29 mouse cellular contexts compared by ENCODE assay signal in genomic region chr15:99799706-99800105, GRCm38 (mm10). TPM values are rescaled to one million over a fixed set of nuclear protein-coding genes. Genes with fewer than 3 reads are reported as not detected.
DNase-seq lines count a peak whose midpoint lies in the region; ATAC-seq lines count a peak whose summit lies in the region.
"Had no signal": no experiment of that assay in that cellular context is flagged by ENCODE, and none has a peak within 500 bp of the region (broad histone marks: within the 10 kb centered on the region; RNA-seq: fewer than 3 reads in every experiment).

No protein-coding gene starts in this region.

- H3K36me3 ChIP-seq in hindbrain, embryonic 13.5 days = no peaks in the 10 kb centered on the region; the same call in 1 of the 2 replicates
- H3K36me3 ChIP-seq in hindbrain, embryonic 14.5 days (replicated peaks; ENCODE audit: control insufficient read depth, insufficient read depth) = no peaks in the 10 kb centered on the region
- peaks cover 38% of the 10 kb centered on the region for H3K36me3 ChIP-seq in limb, embryonic 15.5 days
- peaks cover 13% of the 10 kb centered on the region; the same call in 1 of the 2 replicates for H3K36me3 ChIP-seq in stomach, embryonic 16.5 days (ENCODE audit: control insufficient read depth, insufficient read depth, low read length)
- H3K36me3 ChIP-seq: hindbrain, embryonic 12.5 days; midbrain, embryonic 15.5 days had no signal

- H3K4me2 ChIP-seq in hindbrain, embryonic 13.5 days = no peak overlapping the region
- no peak overlapping the region for H3K4me2 ChIP-seq in hindbrain, embryonic 14.5 days (replicated peaks)
- no peak overlapping the region for H3K4me2 ChIP-seq in limb, embryonic 15.5 days
- H3K4me2 ChIP-seq in stomach, embryonic 16.5 days (ENCODE audit: low read depth, low read length) = no peak overlapping the region
- H3K4me2 ChIP-seq: heart, embryonic 11.5 days; hindbrain, embryonic 12.5 days; liver, embryonic 15.5 days; lung, embryonic 14.5 days; midbrain, embryonic 15.5 days had no signal

- no peak overlapping the region for H3K9ac ChIP-seq in hindbrain, embryonic 13.5 days
- no peak overlapping the region for H3K9ac ChIP-seq in hindbrain, embryonic 14.5 days
- no peak overlapping the region for H3K9ac ChIP-seq in limb, embryonic 15.5 days
- no peak overlapping the region for H3K9ac ChIP-seq in stomach, embryonic 16.5 days (ENCODE audit: low read length)
- H3K9ac ChIP-seq: hindbrain, embryonic 12.5 days; liver, embryonic 15.5 days; lung, embryonic 14.5 days; midbrain, embryonic 15.5 days had no signal

- H3K27ac ChIP-seq in hindbrain, embryonic 13.5 days = peak overlapping the region; percentile 27; the same call in 1 of the 2 replicates
- H3K27ac ChIP-seq in hindbrain, embryonic 14.5 days = no peak overlapping the region
- H3K27ac ChIP-seq in limb, embryonic 15.5 days = peak overlapping the region; percentile 76; the same call in 1 of the 2 replicates
- H3K27ac ChIP-seq in stomach, embryonic 16.5 days (ENCODE audit: low read length) = peak overlapping the region; percentile 58; the same call in 1 of the 2 replicates
- H3K27ac ChIP-seq: hindbrain, embryonic 12.5 days; layer of hippocampus, adult 2 months; liver, embryonic 15.5 days; midbrain, embryonic 15.5 days had no signal

- ATAC-seq in hindbrain, embryonic 13.5 days (ENCODE audit: low FRiP score) = no peak
- no peak for ATAC-seq in hindbrain, embryonic 14.5 days (ENCODE audit: low FRiP score)
- ATAC-seq in limb, embryonic 15.5 days (ENCODE audit: insufficient number of reproducible peaks, low FRiP score, low TSS enrichment, low read depth) = no peak
- ATAC-seq in stomach, embryonic 16.5 days (ENCODE audit: insufficient read depth, low FRiP score) = no peak
- ATAC-seq: activated CD4-positive, CD25-positive, alpha-beta regulatory T cell, adult 4 months; forebrain, embryonic 14.5 days; midbrain, embryonic 15.5 days had no signal

- H3K27me3 ChIP-seq in hindbrain, embryonic 13.5 days = no peaks in the 10 kb centered on the region
- H3K27me3 ChIP-seq in hindbrain, embryonic 14.5 days (ENCODE audit: control insufficient read depth, insufficient read depth, low read length) = no peaks in the 10 kb centered on the region
- no peaks in the 10 kb centered on the region for H3K27me3 ChIP-seq in limb, embryonic 15.5 days
- no peaks in the 10 kb centered on the region for H3K27me3 ChIP-seq in stomach, embryonic 16.5 days (ENCODE audit: control insufficient read depth, insufficient read depth, low read length)
- H3K27me3 ChIP-seq: CH12.LX; hindbrain, embryonic 12.5 days; liver, embryonic 15.5 days; midbrain, embryonic 15.5 days had no signal

- DNase-seq in hindbrain, embryonic 14.5 days (ENCODE audit: low spot score) = no peak
- DNase-seq in ZHBTc4 (ENCODE audit: low read depth, low spot score) = peak; percentile 69
- no peak for DNase-seq in embryo, embryonic 9.5 days (ENCODE audit: extremely low spot score)
- no peak for DNase-seq in cerebellum, postnatal 4 days (ENCODE audit: low spot score in 2 of 2)
- DNase-seq in retina, postnatal 1 day = no peak
- DNase-seq: adrenal gland, adult 8-10 months; cerebellum, adult 2 months; cerebellum, postnatal 14 days; gastrocnemius, adult 2 months; gastrocnemius, postnatal 36 days; heart, adult 18-20 months; heart, postnatal 36 days; kidney, adult 18-20 months; kidney, postnatal 36 days; left cerebral cortex, postnatal 4 days; lung, embryonic 14.5 days; lung, postnatal 14 days; right cerebral cortex, postnatal 4 days had no signal

- H3K4me1 ChIP-seq in hindbrain, embryonic 13.5 days (replicated peaks) = peaks cover 33% of the 10 kb centered on the region
- H3K4me1 ChIP-seq in hindbrain, embryonic 14.5 days (replicated peaks; ENCODE audit: control insufficient read depth, insufficient read depth, low read length) = peaks cover 10% of the 10 kb centered on the region
- H3K4me1 ChIP-seq in limb, embryonic 15.5 days = peaks cover 60% of the 10 kb centered on the region
- H3K4me1 ChIP-seq in stomach, embryonic 16.5 days (ENCODE audit: control insufficient read depth, insufficient read depth, low read length) = 0 out of 2 replicates have a peak, but pooled peaks cover 3% of the 10 kb centered on the region

- H3K9me3 ChIP-seq in hindbrain, embryonic 13.5 days = no peaks in the 10 kb centered on the region
- no peaks in the 10 kb centered on the region for H3K9me3 ChIP-seq in hindbrain, embryonic 14.5 days (ENCODE audit: control insufficient read depth, low read length)
- no peaks in the 10 kb centered on the region for H3K9me3 ChIP-seq in limb, embryonic 15.5 days
- no peaks in the 10 kb centered on the region for H3K9me3 ChIP-seq in stomach, embryonic 16.5 days (replicated peaks; ENCODE audit: control insufficient read depth, low read length)
- H3K9me3 ChIP-seq: hindbrain, embryonic 12.5 days; liver, embryonic 15.5 days; midbrain, embryonic 15.5 days had no signal

- 70% methylated on average over 6 of the region's 6 CpGs for WGBS in hindbrain, embryonic 13.5 days
- 76% methylated on average over 6 of the region's 6 CpGs for WGBS in hindbrain, embryonic 14.5 days
- 68% methylated on average over 6 of the region's 6 CpGs for whole genome bisulfite sequencing in limb, embryonic 15.5 days
- WGBS in stomach, embryonic 16.5 days = 50% methylated on average over 6 of the region's 6 CpGs

- no peak overlapping the region for H3K4me3 ChIP-seq in hindbrain, embryonic 13.5 days
- no peak overlapping the region for H3K4me3 ChIP-seq in hindbrain, embryonic 14.5 days (replicated peaks; ENCODE audit: low read length)
- H3K4me3 ChIP-seq in limb, embryonic 15.5 days = no peak overlapping the region
- no peak overlapping the region for H3K4me3 ChIP-seq in stomach, embryonic 16.5 days (replicated peaks; ENCODE audit: low read length)
- H3K4me3 ChIP-seq: gastrocnemius, adult 2 months; hindbrain, embryonic 12.5 days; layer of hippocampus, adult 2 months; liver, embryonic 15.5 days; midbrain, embryonic 15.5 days had no signal

RNA-seq across cellular contexts. Expression of gene Cers5, which starts 27.0 kb away (rescaled TPM):
- 73.6 and 74.3 TPM in 2 replicates for polyA plus RNA-seq in hindbrain, embryonic 13.5 days (2015; fragmentation: Nextera tagmentation; extraction: Ambion mirVana)
- 78.5 and 89.3 TPM in 2 replicates for polyA plus RNA-seq in hindbrain, embryonic 14.5 days (2014; fragmentation: Nextera tagmentation; extraction: Ambion mirVana)
- 83.6 and 84.8 TPM in 2 replicates for polyA plus RNA-seq in limb, embryonic 15.5 days (2015; fragmentation: Nextera tagmentation; extraction: Ambion mirVana)
- 58.7 and 62.1 TPM in 2 replicates for polyA plus RNA-seq in stomach, embryonic 16.5 days (2015; fragmentation: Nextera tagmentation; extraction: Ambion mirVana)
